Mouse (Mus musculus): ENCODE measurements around the gene Sez6l. TPM values are rescaled to one million over a fixed set of nuclear protein-coding genes. Genes with fewer than 3 reads are reported as not detected.
A peak's percentile ranks its signal among the peaks of the same experiment; 100 is the strongest.

Gene Sez6l
- polyA plus RNA-seq, 1 experiment from 2014 or later: 41.9 TPM

- Histone ChIP-seq H3K4me3 (replicated peaks; ENCODE audit: low read length) (no peak overlapping the region), H3K36me3 (ENCODE audit: control insufficient read depth, insufficient read depth) (no peaks in the 10 kb centered on the region), H3K27ac (ENCODE audit: low read length) (no peak overlapping the region), H3K4me2 (ENCODE audit: low read length) (no peak overlapping the region), H3K27me3 (replicated peaks; ENCODE audit: control insufficient read depth, insufficient read depth, low read length) (no peaks in the 10 kb centered on the region), H3K4me1 (replicated peaks; ENCODE audit: control insufficient read depth, insufficient read depth, low read length) (peaks cover 27% of the 10 kb centered on the region), H3K9ac (replicated peaks; ENCODE audit: low read depth, low read length) (no peak overlapping the region), H3K9me3 (ENCODE audit: control insufficient read depth, low read length) (no peaks in the 10 kb centered on the region)
- 48% methylated on average over 7 of the region's 7 CpGs for WGBS
- no peak for ATAC-seq
These were observed 19.0 kb upstream of the Sez6l start for GRCm38 (mm10) chr5:112595701-112596632.

- Histone ChIP-seq H3K36me3 (ENCODE audit: control insufficient read depth, insufficient read depth) (no peaks in the 10 kb centered on the region), H3K27me3 (replicated peaks; ENCODE audit: control insufficient read depth, insufficient read depth, low read length) (no peaks in the 10 kb centered on the region), H3K27ac (ENCODE audit: low read length) (no peak overlapping the region), H3K4me2 (ENCODE audit: low read length) (no peak overlapping the region), H3K9me3 (ENCODE audit: control insufficient read depth, low read length) (no peaks in the 10 kb centered on the region), H3K4me1 (replicated peaks; ENCODE audit: control insufficient read depth, insufficient read depth, low read length) (peaks cover 11% of the 10 kb centered on the region), H3K9ac (replicated peaks; ENCODE audit: low read depth, low read length) (no peak overlapping the region), H3K4me3 (replicated peaks; ENCODE audit: low read length) (no peak overlapping the region)
- WGBS: 91% methylated on average over 1 of the region's 1 CpGs
- no peak for ATAC-seq
These were observed 14.7 kb upstream of the Sez6l start for GRCm38 (mm10) chr5:112591706-112592105.

GRCm38 (mm10) chr5:112586071-112586470 is 9.1 kb upstream of the Sez6l start:
- Histone ChIP-seq H3K4me3 (replicated peaks; ENCODE audit: low read length) (no peak overlapping the region), H3K9me3 (ENCODE audit: control insufficient read depth, low read length) (no peaks in the 10 kb centered on the region), H3K4me1 (replicated peaks; ENCODE audit: control insufficient read depth, insufficient read depth, low read length) (peaks cover 13% of the 10 kb centered on the region), H3K9ac (replicated peaks; ENCODE audit: low read depth, low read length) (no peak overlapping the region), H3K27me3 (replicated peaks; ENCODE audit: control insufficient read depth, insufficient read depth, low read length) (no peaks in the 10 kb centered on the region), H3K27ac (ENCODE audit: low read length) (no peak overlapping the region), H3K36me3 (ENCODE audit: control insufficient read depth, insufficient read depth) (no peaks in the 10 kb centered on the region), H3K4me2 (ENCODE audit: low read length) (no peak overlapping the region)
- ATAC-seq: no peak
- 49% methylated on average over 6 of the region's 6 CpGs for WGBS

- Histone ChIP-seq H3K36me3 (ENCODE audit: control insufficient read depth, insufficient read depth) (no peaks in the 10 kb centered on the region), H3K27ac (ENCODE audit: low read length) (no peak overlapping the region), H3K4me3 (replicated peaks; ENCODE audit: low read length) (no peak overlapping the region), H3K9ac (replicated peaks; ENCODE audit: low read depth, low read length) (no peak overlapping the region), H3K4me1 (replicated peaks; ENCODE audit: control insufficient read depth, insufficient read depth, low read length) (peaks cover 13% of the 10 kb centered on the region), H3K27me3 (replicated peaks; ENCODE audit: control insufficient read depth, insufficient read depth, low read length) (no peaks in the 10 kb centered on the region), H3K9me3 (ENCODE audit: control insufficient read depth, low read length) (no peaks in the 10 kb centered on the region), H3K4me2 (ENCODE audit: low read length) (no peak overlapping the region)
- no peak for ATAC-seq
- WGBS: 85% methylated on average over 4 of the region's 4 CpGs
These were observed 7.3 kb upstream of the Sez6l start for GRCm38 (mm10) chr5:112584155-112584769.

GRCm38 (mm10) chr5:112583304-112583703 is 6.3 kb upstream of the Sez6l start:
- WGBS: 9% methylated on average over 9 of the region's 9 CpGs
- Histone ChIP-seq H3K27me3 (replicated peaks; ENCODE audit: control insufficient read depth, insufficient read depth, low read length) (no peaks in the 10 kb centered on the region), H3K4me3 (replicated peaks; ENCODE audit: low read length) (no peak overlapping the region), H3K27ac (ENCODE audit: low read length) (peak overlapping the region; percentile 15; the same call in 1 of the 2 replicates), H3K9me3 (ENCODE audit: control insufficient read depth, low read length) (no peaks in the 10 kb centered on the region), H3K36me3 (ENCODE audit: control insufficient read depth, insufficient read depth) (no peaks in the 10 kb centered on the region), H3K4me2 (ENCODE audit: low read length) (no peak overlapping the region), H3K4me1 (replicated peaks; ENCODE audit: control insufficient read depth, insufficient read depth, low read length) (peaks cover 10% of the 10 kb centered on the region), H3K9ac (replicated peaks; ENCODE audit: low read depth, low read length) (peak overlapping the region; percentile 32)
- 0 out of 2 replicates have a peak, but pooled peaks have one; percentile 10 for ATAC-seq

GRCm38 (mm10) chr5:112577750-112578149 is 765 bp upstream of the Sez6l start:
- H3K27ac ChIP-seq (ENCODE audit: low read length): peak overlapping the region; percentile 68
- peak overlapping the region; percentile 60 for H3K4me2 ChIP-seq (ENCODE audit: low read length)
- 5% methylated on average over 10 of the region's 10 CpGs for WGBS
- peaks cover 31% of the 10 kb centered on the region for H3K4me1 ChIP-seq (replicated peaks; ENCODE audit: control insufficient read depth, insufficient read depth, low read length)
- H3K36me3 ChIP-seq (ENCODE audit: control insufficient read depth, insufficient read depth): no peaks in the 10 kb centered on the region
- peak overlapping the region; percentile 54 for H3K4me3 ChIP-seq (replicated peaks; ENCODE audit: low read length)
- no peaks in the 10 kb centered on the region for H3K9me3 ChIP-seq (ENCODE audit: control insufficient read depth, low read length)
- peak; percentile 18 for ATAC-seq
- peaks cover 3% of the 10 kb centered on the region; the same call in 1 of the 2 replicates for H3K27me3 ChIP-seq (replicated peaks; ENCODE audit: control insufficient read depth, insufficient read depth, low read length)
- peak overlapping the region; percentile 65 for H3K9ac ChIP-seq (replicated peaks; ENCODE audit: low read depth, low read length)

- WGBS: under 1% methylated on average over 48 of the region's 48 CpGs
- Histone ChIP-seq H3K4me3 (replicated peaks; ENCODE audit: low read length) (peak overlapping the region; percentile 54), H3K4me1 (replicated peaks; ENCODE audit: control insufficient read depth, insufficient read depth, low read length) (peaks cover 31% of the 10 kb centered on the region), H3K4me2 (ENCODE audit: low read length) (peak overlapping the region; percentile 60), H3K36me3 (ENCODE audit: control insufficient read depth, insufficient read depth) (no peaks in the 10 kb centered on the region), H3K9ac (replicated peaks; ENCODE audit: low read depth, low read length) (peak overlapping the region; percentile 65), H3K9me3 (ENCODE audit: control insufficient read depth, low read length) (no peaks in the 10 kb centered on the region), H3K27ac (ENCODE audit: low read length) (peak overlapping the region; percentile 68), H3K27me3 (replicated peaks; ENCODE audit: control insufficient read depth, insufficient read depth, low read length) (peaks cover 3% of the 10 kb centered on the region; the same call in 1 of the 2 replicates)
- ATAC-seq: peak; percentile 32
These were observed 508 bp downstream of the Sez6l start for GRCm38 (mm10) chr5:112576361-112576992.

- Histone ChIP-seq H3K27me3 (replicated peaks; ENCODE audit: control insufficient read depth, insufficient read depth, low read length) (peaks cover 3% of the 10 kb centered on the region; the same call in 1 of the 2 replicates), H3K9ac (replicated peaks; ENCODE audit: low read depth, low read length) (peak overlapping the region; percentile 65), H3K4me1 (replicated peaks; ENCODE audit: control insufficient read depth, insufficient read depth, low read length) (peaks cover 31% of the 10 kb centered on the region), H3K9me3 (ENCODE audit: control insufficient read depth, low read length) (no peaks in the 10 kb centered on the region), H3K36me3 (ENCODE audit: control insufficient read depth, insufficient read depth) (no peaks in the 10 kb centered on the region), H3K27ac (ENCODE audit: low read length) (no peak overlapping the region; the same call in 1 of the 2 replicates), H3K4me3 (replicated peaks; ENCODE audit: low read length) (peak overlapping the region; percentile 54), H3K4me2 (ENCODE audit: low read length) (peak overlapping the region; percentile 60)
- WGBS: 4% methylated on average over 12 of the region's 12 CpGs
- ATAC-seq: no peak
These were observed 1.7 kb downstream of the Sez6l start for GRCm38 (mm10) chr5:112575151-112575915.
